Mouse (Mus musculus): Measurements from ENCODE around the gene Nfyc. TPM values are rescaled to one million over a fixed set of nuclear protein-coding genes. Genes with fewer than 3 reads are reported as not detected.

Gene Nfyc
- total and polyA plus RNA-seq, 3 experiments, result 33.6 to 51.1 (median 41.0) TPM

DNA sequence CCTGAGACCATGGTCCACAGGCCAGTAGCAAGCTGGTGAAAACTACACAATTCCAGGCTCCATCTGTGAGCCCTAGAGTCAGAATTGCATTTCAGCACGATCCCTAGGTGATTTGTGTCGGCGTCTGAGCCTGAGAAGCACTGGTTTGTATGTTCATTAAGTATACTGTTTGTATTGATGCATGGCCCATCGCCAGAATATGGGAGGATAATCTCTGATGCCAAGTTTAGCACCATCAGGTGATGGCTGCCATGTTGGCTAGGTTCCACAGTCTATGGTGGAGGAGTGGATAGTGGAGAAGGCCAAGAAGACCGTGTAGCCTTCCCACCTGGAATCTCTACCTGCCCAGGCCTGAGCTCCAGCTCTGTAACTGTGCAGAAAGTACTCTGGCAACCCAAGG is 36.9 kb upstream of the Nfyc start:
- Histone ChIP-seq H3K4me2 (ENCODE audit: insufficient read depth, low read depth, poor library complexity, severe bottlenecking) (no peak overlapping the region), H3K9me3 (replicated peaks; ENCODE audit: low read length) (no peaks in the 10 kb centered on the region), H3K4me1 (ENCODE audit: control insufficient read depth in 1 of 2, insufficient read depth in 2 of 2) (no peaks in the 10 kb centered on the region), H3K27me3 (replicated peaks) (peaks cover 68% of the 10 kb centered on the region), H3K27ac (ENCODE audit: insufficient read depth, low read depth) (no peak overlapping the region), H3K9ac (ENCODE audit: insufficient read depth, low read depth) (no peak overlapping the region), H3K36me3 (replicated peaks in 1 of 2; ENCODE audit: control insufficient read depth in 1 of 2, insufficient read depth in 1 of 2, low read length in 1 of 2) (no peaks in the 10 kb centered on the region), H3K4me3 (replicated peaks in 1 of 3; ENCODE audit: low read depth in 2 of 3, low read length in 2 of 3, poor library complexity in 1 of 3) (no peak overlapping the region), H3K79me2 (replicated peaks; ENCODE audit: control insufficient read depth, extremely low read depth, insufficient read depth, poor library complexity, severe bottlenecking) (no peaks in the 10 kb centered on the region)
- TF ChIP-seq EP300 (IDR thresholded peaks at IDR 0.05; ENCODE audit: low read length), result no peak
- TF ChIP-seq CTCF (conservative IDR thresholded peaks at IDR 0.05 in 1 of 2, IDR thresholded peaks at IDR 0.05 in 1 of 2; ENCODE audit: low read depth in 2 of 2, low read length in 2 of 2), result no peak
- TF ChIP-seq MXI1 (IDR thresholded peaks at IDR 0.05; ENCODE audit: low read depth, low read length), result no peak
- no peak for TF ChIP-seq KAT2A (IDR thresholded peaks at IDR 0.05; ENCODE audit: insufficient replicate concordance, low read length)
- TF ChIP-seq MAZ (IDR thresholded peaks at IDR 0.05; ENCODE audit: low read depth, low read length), result no peak
- TF ChIP-seq USF2 (conservative IDR thresholded peaks at IDR 0.05; ENCODE audit: low read depth, low read length), result no peak
- TF ChIP-seq MYC (IDR thresholded peaks at IDR 0.05; ENCODE audit: low read depth, low read length), result no peak
- TF ChIP-seq TCF12 (IDR thresholded peaks at IDR 0.05; ENCODE audit: low read depth, low read length), result no peak
- TF ChIP-seq POLR2AphosphoS2 (IDR thresholded peaks at IDR 0.05; ENCODE audit: low read depth, low read length), result no peak
- in situ Hi-C loops (cut with MboI; ENCODE audit: low pct_ligation_motif_present, low pct_unique_long_range_greater_than_20kb, low sequenced_read_pairs), result loop anchor here (25.0 kb wide), 1 partner anchor 281 kb away; the partner anchor contains the start of gene Gm8439
- no peak for DNase-seq (ENCODE audit: extremely low read depth)
- dilution Hi-C loops (cut with MboI; ENCODE audit: extremely low pct_ligation_motif_present, extremely low pct_unique_long_range_greater_than_20kb, low sequenced_read_pairs), result no loop called here

DNA sequence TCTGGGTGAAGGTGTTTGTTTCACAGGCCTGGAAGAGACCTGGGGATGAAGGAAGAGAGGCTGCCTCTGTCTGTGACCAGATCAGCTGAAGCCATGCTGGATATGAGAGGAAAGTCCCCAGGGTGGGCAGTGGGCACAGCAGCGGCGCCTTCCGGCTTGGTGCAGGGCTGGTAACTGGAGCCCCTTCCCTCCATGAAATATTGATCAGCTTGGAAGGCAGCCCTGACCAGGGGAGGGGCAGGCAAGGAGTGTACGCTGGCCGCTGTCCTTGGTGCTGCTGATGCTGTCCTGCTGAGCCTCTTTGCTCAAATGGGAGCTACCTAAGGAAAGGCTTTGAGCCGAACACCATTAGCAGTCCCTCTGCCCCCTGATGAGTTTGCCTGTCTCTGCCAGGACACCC is 34.8 kb upstream of the Nfyc start:
- no peak overlapping the region for H3K9ac ChIP-seq (ENCODE audit: insufficient read depth, low read depth)
- H3K27me3 ChIP-seq (replicated peaks), result peaks cover 69% of the 10 kb centered on the region
- no peak for TF ChIP-seq KAT2A (IDR thresholded peaks at IDR 0.05; ENCODE audit: insufficient replicate concordance, low read length)
- no peak for TF ChIP-seq ZC3H11A (IDR thresholded peaks at IDR 0.05; ENCODE audit: low read depth, low read length)
- no peak for TF ChIP-seq IRF4 (IDR thresholded peaks at IDR 0.05; ENCODE audit: low read depth, low read length)
- no peak for TF ChIP-seq RCOR1 (conservative IDR thresholded peaks at IDR 0.05; ENCODE audit: low read depth, low read length)
- no peak for TF ChIP-seq MAX (IDR thresholded peaks at IDR 0.05; ENCODE audit: low read length)
- no peak for TF ChIP-seq SMC3 (IDR thresholded peaks at IDR 0.05; ENCODE audit: low read depth, low read length)
- TF ChIP-seq CHD1 (IDR thresholded peaks at IDR 0.05; ENCODE audit: low read depth, low read length), result no peak
- TF ChIP-seq MAFK (IDR thresholded peaks at IDR 0.05; ENCODE audit: insufficient replicate concordance, low read length), result no peak
- TF ChIP-seq RAD21 (IDR thresholded peaks at IDR 0.05; ENCODE audit: low read depth, low read length), result no peak
- no peak for TF ChIP-seq NRF1 (IDR thresholded peaks at IDR 0.05; ENCODE audit: low read depth, low read length)
- no peak for TF ChIP-seq PAX5 (IDR thresholded peaks at IDR 0.05; ENCODE audit: low read length)
- TF ChIP-seq POLR2AphosphoS2 (IDR thresholded peaks at IDR 0.05; ENCODE audit: low read depth, low read length), result no peak
- TF ChIP-seq USF2 (conservative IDR thresholded peaks at IDR 0.05; ENCODE audit: low read depth, low read length), result no peak
- no peak for TF ChIP-seq JUND (conservative IDR thresholded peaks at IDR 0.05; ENCODE audit: low read depth, low read length)
- TF ChIP-seq UBTF (IDR thresholded peaks at IDR 0.05; ENCODE audit: low read depth, low read length), result no peak
- TF ChIP-seq SIN3A (IDR thresholded peaks at IDR 0.05; ENCODE audit: low read length), result no peak
- no peak overlapping the region for H3K4me2 ChIP-seq (ENCODE audit: insufficient read depth, low read depth, poor library complexity, severe bottlenecking)
- H3K79me2 ChIP-seq (replicated peaks; ENCODE audit: control insufficient read depth, extremely low read depth, insufficient read depth, poor library complexity, severe bottlenecking), result no peaks in the 10 kb centered on the region
- no peak overlapping the region for H3K4me3 ChIP-seq (replicated peaks in 1 of 3; ENCODE audit: low read depth in 2 of 3, low read length in 2 of 3, poor library complexity in 1 of 3)
- no peaks in the 10 kb centered on the region for H3K9me3 ChIP-seq (replicated peaks; ENCODE audit: low read length)
- no peak for DNase-seq (ENCODE audit: extremely low read depth)
- no peak overlapping the region for H3K27ac ChIP-seq (ENCODE audit: insufficient read depth, low read depth)
- H3K4me1 ChIP-seq (ENCODE audit: control insufficient read depth in 1 of 2, insufficient read depth in 2 of 2), result no peaks in the 10 kb centered on the region
- no peaks in the 10 kb centered on the region for H3K36me3 ChIP-seq (replicated peaks in 1 of 2; ENCODE audit: control insufficient read depth in 1 of 2, insufficient read depth in 1 of 2, low read length in 1 of 2)
- in situ Hi-C loops (cut with MboI; ENCODE audit: low pct_ligation_motif_present, low pct_unique_long_range_greater_than_20kb, low sequenced_read_pairs) (loop anchor here (25.0 kb wide), 1 partner anchor 279 kb away; the partner anchor contains the start of gene Gm8439), dilution Hi-C loops (cut with MboI; ENCODE audit: extremely low pct_ligation_motif_present, extremely low pct_unique_long_range_greater_than_20kb, low sequenced_read_pairs) (no loop called here)

All from CH12.LX (cell line).